Mouse (Mus musculus) lung, embryonic 16.5 days (tissue): ENCODE data around the gene F2r. TPM values are rescaled to one million over a fixed set of nuclear protein-coding genes. Genes with fewer than 3 reads are reported as not detected.

ENCODE experiments used
- ATAC-seq: fragments of 200-750 bp; cut with Nextera tagmentation; 2 replicates; pipeline ENCODE4 v1.8.0; 2017; ENCODE audit warnings: low read depth, mild to moderate bottlenecking, moderate library complexity
- H3K27ac ChIP-seq: fragments of 300-500 bp; sonication (generic); 2 replicates; pipeline ENCODE4 v1.5.1; 2014; ENCODE audit warnings: mild to moderate bottlenecking, control low read depth, low read length
- H3K27me3 ChIP-seq: fragments of 300-500 bp; sonication (generic); 2 replicates; pipeline ENCODE4 v1.6.1; 2014; ENCODE audit warnings: low read depth, low read length, mixed read lengths; ENCODE audit not compliant: control insufficient read depth, insufficient read depth
- H3K36me3 ChIP-seq: fragments of 300-500 bp; sonication (generic); 2 replicates; pipeline ENCODE4 v1.6.1; 2014; ENCODE audit warnings: low read length; ENCODE audit not compliant: control insufficient read depth, insufficient read depth
- H3K4me1 ChIP-seq: fragments of 300-500 bp; sonication (generic); replicated peaks from 2 replicates; pipeline ENCODE4 v1.6.1; 2014; ENCODE audit warnings: low read length, mixed read lengths; ENCODE audit not compliant: control insufficient read depth, insufficient read depth
- H3K4me2 ChIP-seq: fragments of 300-500 bp; sonication (generic); 2 replicates; pipeline ENCODE4 v1.6.1; 2014; ENCODE audit warnings: low read depth, low read length, control low read depth
- H3K4me3 ChIP-seq: fragments of 300-500 bp; sonication (generic); 2 replicates; pipeline ENCODE4 v1.5.1; 2014; ENCODE audit warnings: mild to moderate bottlenecking, low read length, control low read depth
- H3K9ac ChIP-seq: fragments of 300-500 bp; sonication (generic); 2 replicates; pipeline ENCODE4 v1.6.1; 2014; ENCODE audit warnings: low read length, control low read depth
- H3K9me3 ChIP-seq: fragments of 300-500 bp; sonication (generic); 2 replicates; pipeline ENCODE4 v1.6.1; 2016; ENCODE audit warnings: low read length; ENCODE audit not compliant: control insufficient read depth
- WGBS: fragments of 180-500 bp; shearing (Covaris S2); extraction: QIAGEN DNeasy Blood & Tissue Kit; methylation state at CpG from one replicate; pipeline ENCODE4 v1.1.7; 2014; 5-methylcytosine and 5-hydroxymethylcytosine counted together
- polyA plus RNA-seq: library from polyadenylated mRNA; unstranded; fragments of >200 nt; fragmentation: Nextera tagmentation; extraction: Ambion mirVana; gene quantifications from 2 replicates; pipeline ENCODE4 v1.2.1, GENCODE M21; 2015

F2r gene
- polyA plus RNA-seq, 1 experiment from 2014 or later = 124 TPM

DNA sequence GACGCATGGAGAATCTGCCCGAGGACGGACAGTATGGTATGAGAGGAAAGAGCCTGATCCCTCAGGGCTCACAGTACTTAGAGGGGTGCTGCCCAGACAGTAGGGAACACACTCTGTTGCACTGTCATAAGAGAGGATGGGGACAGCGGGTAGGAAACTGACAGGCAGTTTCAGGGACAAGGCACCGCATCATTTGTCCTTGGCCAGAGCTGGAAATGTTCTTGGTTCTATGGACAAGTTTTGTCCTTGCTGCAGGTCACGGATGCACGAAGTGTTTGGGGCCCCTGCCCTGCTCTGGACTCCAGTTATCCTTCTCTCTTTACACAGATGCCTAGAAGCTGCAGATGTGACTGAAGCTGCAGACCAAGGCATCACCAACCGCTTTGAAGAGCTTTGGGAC lies 11.3 kb downstream of the F2r start:
- no peak for ATAC-seq

DNA sequence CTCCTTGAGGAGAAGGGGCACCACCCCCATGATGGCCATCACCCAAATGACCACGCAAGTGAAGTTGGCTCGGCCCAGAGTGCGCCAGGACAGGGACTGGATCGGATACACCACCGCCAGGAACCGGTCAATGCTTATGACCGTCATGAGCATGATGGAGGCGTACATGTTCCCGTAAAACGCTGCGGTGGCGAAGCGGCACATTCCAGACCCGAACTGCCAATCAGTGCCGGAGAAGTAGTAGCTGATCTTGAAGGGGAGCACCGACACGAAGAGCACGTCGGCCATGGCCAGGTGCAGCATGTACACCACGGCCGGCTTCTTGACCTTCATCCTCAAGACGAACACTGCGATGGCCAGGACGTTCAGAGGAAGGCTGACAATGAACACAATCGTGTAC lies 14.0 kb downstream of the F2r start:
- Histone ChIP-seq H3K27ac (no peak overlapping the region), H3K4me2 (no peak overlapping the region), H3K9ac (no peak overlapping the region), H3K27me3 (no peaks in the 10 kb centered on the region), H3K9me3 (no peaks in the 10 kb centered on the region), H3K4me3 (no peak overlapping the region), H3K36me3 (peaks cover 25% of the 10 kb centered on the region), H3K4me1 (no peaks in the 10 kb centered on the region)
- no peak for ATAC-seq
- WGBS = 95% methylated on average over 25 of the region's 25 CpGs

More for the DNA sequence above, 11.3 kb downstream of the F2r start:
- Histone ChIP-seq H3K4me2 (no peak overlapping the region), H3K4me3 (no peak overlapping the region), H3K27me3 (no peaks in the 10 kb centered on the region), H3K27ac (no peak overlapping the region), H3K4me1 (peaks cover 9% of the 10 kb centered on the region), H3K36me3 (peaks cover 28% of the 10 kb centered on the region), H3K9me3 (no peaks in the 10 kb centered on the region), H3K9ac (no peak overlapping the region)
- 90% methylated on average over 8 of the region's 8 CpGs for WGBS

DNA sequence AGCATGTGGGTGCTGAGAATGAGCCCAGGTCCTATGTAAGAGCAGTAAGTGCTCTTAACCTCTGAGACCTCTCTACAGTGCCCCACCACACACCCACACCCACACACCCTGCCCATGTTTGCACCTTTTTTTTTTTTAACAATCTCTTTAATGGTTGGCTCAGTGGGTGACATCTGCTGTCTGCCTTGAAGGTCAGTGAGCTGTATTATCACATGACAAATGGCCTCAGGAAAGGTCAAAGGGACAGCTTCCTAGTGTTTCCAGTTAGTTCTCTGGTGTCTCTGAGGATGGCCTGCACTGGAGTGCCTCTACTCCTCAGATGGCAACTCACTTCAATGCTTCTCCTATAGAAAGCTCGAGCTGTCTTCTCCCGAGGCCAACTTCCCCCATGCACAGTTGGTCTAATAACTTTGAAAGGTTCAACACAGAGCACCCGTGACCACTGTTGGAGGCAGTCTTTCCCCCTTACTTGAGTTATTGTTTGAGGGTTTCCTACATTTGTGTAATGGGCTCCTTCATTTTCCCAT lies 18.4 kb downstream of the F2r start:
- Histone ChIP-seq H3K4me1 (no peaks in the 10 kb centered on the region), H3K36me3 (peaks cover 20% of the 10 kb centered on the region), H3K27me3 (no peaks in the 10 kb centered on the region), H3K4me2 (no peak overlapping the region), H3K27ac (no peak overlapping the region), H3K9me3 (no peaks in the 10 kb centered on the region), H3K9ac (no peak overlapping the region), H3K4me3 (no peak overlapping the region)
- 71% methylated on average over 3 of the region's 3 CpGs for WGBS
- ATAC-seq = no peak

DNA sequence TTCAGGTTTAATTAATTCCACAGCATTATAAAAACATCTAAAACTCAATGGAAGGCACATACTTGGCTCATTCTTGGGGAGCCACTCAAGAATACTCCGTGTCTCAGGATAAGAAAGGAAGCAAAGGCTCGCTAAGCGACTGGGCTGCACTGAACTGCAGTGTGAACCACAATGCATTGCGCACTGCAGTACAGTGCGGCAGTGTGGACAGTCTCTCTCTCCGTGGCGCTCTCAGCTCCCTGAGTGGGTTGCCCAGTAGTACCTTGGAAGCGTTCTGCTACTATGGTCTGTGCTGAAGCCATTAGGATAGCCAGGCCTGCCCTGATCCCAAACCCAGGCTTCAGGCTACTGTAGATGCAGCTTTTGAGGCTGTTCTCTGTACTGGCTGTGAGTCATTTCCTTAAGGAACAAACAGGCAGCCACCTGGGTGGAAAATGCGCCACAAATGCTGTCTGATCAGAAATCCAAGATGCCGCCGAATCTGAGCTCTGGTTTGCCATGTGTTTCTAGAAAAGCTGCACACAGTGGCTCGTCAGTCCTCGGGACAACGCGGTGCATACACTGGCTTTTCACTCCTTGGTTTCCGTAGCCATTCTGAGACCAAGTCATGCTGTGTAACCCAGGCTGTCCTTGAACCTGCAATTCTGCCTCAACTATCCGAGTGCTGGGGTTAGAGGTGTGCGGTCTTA lies 19.9 kb downstream of the F2r start:
- peaks cover 4% of the 10 kb centered on the region for H3K36me3 ChIP-seq
- WGBS = 76% methylated on average over 18 of the region's 18 CpGs

DNA sequence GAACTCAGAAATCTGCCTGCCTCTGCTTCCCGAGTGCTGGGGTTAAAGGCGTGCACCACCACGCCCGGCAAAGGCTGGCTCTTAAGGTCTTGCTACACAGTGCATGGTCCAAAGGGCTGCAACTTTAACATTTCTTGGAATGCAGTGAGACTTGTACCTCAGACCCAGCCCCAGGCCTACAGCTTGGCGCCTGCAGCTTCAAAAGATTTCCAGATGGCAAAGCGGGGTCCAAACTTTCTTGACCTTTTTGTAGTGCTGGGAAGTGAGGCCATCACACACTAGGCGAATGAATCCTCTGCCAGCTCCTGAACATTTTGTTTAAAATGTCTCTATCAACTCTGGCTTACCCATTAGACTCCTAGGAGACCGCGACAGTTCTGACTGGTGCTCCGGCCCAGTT lies 20.7 kb downstream of the F2r start:
- Histone ChIP-seq H3K9me3 (no peaks in the 10 kb centered on the region), H3K4me3 (no peak overlapping the region), H3K27ac (no peak overlapping the region), H3K4me2 (no peak overlapping the region), H3K36me3 (peaks cover under 1% of the 10 kb centered on the region; the same call in 1 of the 2 replicates), H3K27me3 (no peaks in the 10 kb centered on the region), H3K4me1 (no peaks in the 10 kb centered on the region), H3K9ac (no peak overlapping the region)
- no peak for ATAC-seq
- WGBS = 81% methylated on average over 10 of the region's 10 CpGs

More for the DNA sequence above, 19.9 kb downstream of the F2r start:
- Histone ChIP-seq H3K27me3 (no peaks in the 10 kb centered on the region), H3K4me3 (no peak overlapping the region), H3K4me1 (no peaks in the 10 kb centered on the region), H3K27ac (no peak overlapping the region), H3K9me3 (no peaks in the 10 kb centered on the region), H3K4me2 (no peak overlapping the region), H3K9ac (no peak overlapping the region)
- ATAC-seq = no peak

DNA sequence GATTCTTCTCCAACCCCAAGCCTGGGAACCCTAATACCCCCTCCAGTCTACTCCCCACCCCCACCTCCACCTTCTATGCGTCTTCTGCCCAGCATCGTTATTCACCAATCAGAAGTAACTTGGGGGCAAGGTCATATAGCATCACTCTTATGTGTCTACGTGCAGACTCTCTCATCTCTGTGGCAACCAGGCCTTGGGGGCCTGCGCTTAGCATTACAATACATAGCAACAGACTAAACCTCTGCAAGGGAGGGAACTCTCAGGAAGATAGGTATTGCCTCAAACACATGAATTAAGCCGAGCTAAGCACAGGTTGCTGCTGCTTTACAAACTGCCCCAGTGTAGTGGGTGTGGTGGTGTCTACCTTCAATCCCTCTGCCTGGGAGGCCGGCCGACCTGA lies 21.6 kb downstream of the F2r start:
- WGBS = 84% methylated on average over 7 of the region's 7 CpGs
- Histone ChIP-seq H3K4me2 (no peak overlapping the region), H3K4me1 (no peaks in the 10 kb centered on the region), H3K9ac (no peak overlapping the region), H3K27me3 (no peaks in the 10 kb centered on the region), H3K36me3 (no peaks in the 10 kb centered on the region), H3K4me3 (no peak overlapping the region), H3K9me3 (no peaks in the 10 kb centered on the region), H3K27ac (no peak overlapping the region)
- no peak for ATAC-seq

DNA sequence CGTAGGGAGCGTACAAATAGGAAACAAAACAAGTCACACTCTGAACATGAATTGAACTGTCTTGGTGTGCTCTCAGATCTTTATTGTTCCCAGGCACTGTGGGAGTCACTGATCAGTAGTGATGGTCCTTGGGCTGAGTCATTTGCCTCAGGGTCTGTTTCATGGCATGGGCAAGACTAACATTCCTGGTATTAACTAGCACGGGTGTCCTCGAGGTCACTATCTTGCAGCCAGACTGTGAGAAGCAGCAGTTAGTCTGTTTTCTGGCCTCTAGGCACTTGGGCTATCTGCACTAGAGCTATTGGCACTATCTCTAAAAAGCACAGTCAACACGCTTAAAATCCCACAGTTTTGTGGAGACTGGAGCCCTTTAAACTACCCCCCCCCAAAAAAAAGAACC lies 22.4 kb downstream of the F2r start:
- no peak overlapping the region for H3K27ac ChIP-seq
- no peak overlapping the region for H3K4me3 ChIP-seq
- H3K36me3 ChIP-seq = no peaks in the 10 kb centered on the region
- H3K9me3 ChIP-seq = no peaks in the 10 kb centered on the region
- no peaks in the 10 kb centered on the region for H3K4me1 ChIP-seq
- no peak overlapping the region for H3K9ac ChIP-seq
- ATAC-seq = no peak
- 78% methylated on average over 5 of the region's 5 CpGs for WGBS
- no peaks in the 10 kb centered on the region for H3K27me3 ChIP-seq
- no peak overlapping the region for H3K4me2 ChIP-seq

DNA sequence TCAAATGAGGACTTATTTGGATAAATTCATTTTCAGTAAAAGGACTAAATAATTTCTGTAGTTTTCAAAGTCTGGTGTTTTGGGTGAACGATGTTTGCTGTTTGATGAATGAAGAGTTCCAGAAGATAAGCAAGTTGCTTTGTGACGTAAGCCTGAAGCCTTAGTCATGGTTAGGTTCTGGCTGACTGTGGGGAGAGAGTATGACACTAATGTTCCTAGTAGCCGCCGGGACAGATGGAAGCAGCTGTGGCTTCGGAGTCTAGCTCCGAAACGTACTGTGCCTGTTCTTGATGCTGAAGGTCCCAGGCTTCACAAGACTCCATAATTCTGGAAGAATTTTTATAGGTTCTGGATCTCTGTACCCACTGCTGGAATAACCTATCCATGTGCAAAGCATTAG lies 22.9 kb downstream of the F2r start:
- H3K4me3 ChIP-seq = no peak overlapping the region
- H3K27me3 ChIP-seq = no peaks in the 10 kb centered on the region
- H3K36me3 ChIP-seq = no peaks in the 10 kb centered on the region
- WGBS = 59% methylated on average over 7 of the region's 7 CpGs
- H3K27ac ChIP-seq = no peak overlapping the region
- H3K9me3 ChIP-seq = no peaks in the 10 kb centered on the region
- H3K9ac ChIP-seq = no peak overlapping the region
- no peak overlapping the region for H3K4me2 ChIP-seq
- peak; percentile 71 for ATAC-seq
- H3K4me1 ChIP-seq = no peaks in the 10 kb centered on the region

DNA sequence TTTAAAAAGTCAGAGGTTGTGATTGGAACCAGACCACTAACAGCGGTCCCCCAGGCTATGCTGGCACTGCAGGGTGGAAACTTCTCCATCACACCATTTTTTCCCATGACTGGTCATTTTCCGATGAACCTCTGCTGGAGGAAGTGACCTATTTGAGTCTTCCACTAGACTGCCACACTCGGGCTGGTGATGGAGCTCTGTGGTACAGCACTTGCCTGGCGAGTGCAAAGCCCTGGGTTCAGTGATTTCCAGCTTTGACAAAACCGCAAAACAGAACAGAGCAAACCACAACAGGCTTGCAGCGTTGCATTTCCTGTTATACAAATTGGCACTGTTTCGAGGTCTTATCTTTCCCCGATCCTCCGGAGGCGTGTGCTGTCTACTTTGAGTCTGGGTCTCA lies 25.4 kb downstream of the F2r start:
- no peak overlapping the region for H3K27ac ChIP-seq
- H3K4me2 ChIP-seq = no peak overlapping the region
- H3K27me3 ChIP-seq = no peaks in the 10 kb centered on the region
- H3K4me1 ChIP-seq = no peaks in the 10 kb centered on the region
- H3K4me3 ChIP-seq = no peak overlapping the region
- 56% methylated on average over 10 of the region's 10 CpGs for WGBS
- H3K9ac ChIP-seq = no peak overlapping the region
- H3K9me3 ChIP-seq = no peaks in the 10 kb centered on the region
- H3K36me3 ChIP-seq = no peaks in the 10 kb centered on the region
- peak; percentile 43; the same call in 1 of the 2 replicates for ATAC-seq
